Mouse (Mus musculus) MEL-GATA-1-ER (cell line): ENCODE measurements around the gene Slc7a14.

Experiments
- DNase-seq: peaks from one replicate; pipeline ENCODE4 v3.0.0-alpha.2; 2012; ENCODE audit warnings: low read depth; ENCODE audit errors: extremely low read depth

Gene Slc7a14

DNA sequence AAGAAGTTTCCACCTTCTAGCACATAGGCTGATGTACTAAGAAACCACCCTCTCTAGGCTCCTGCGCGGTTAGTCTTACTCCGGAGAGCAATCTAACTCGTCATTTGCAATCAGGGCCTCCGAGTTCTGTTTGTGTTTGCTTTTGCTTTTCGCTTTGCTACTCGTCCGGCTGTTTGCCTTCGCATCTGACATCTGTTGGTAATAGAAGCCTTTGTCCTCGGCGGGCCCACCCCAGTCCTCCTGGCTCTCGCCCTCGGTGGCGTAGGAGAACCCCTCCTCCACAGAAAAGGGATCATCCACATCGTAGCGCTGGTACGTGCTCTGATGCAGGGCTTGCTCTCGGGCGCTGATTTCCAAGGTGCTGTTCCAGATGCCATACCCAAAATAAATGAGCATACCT is 101.2 kb downstream of the Slc7a14 start:
- no peak for DNase-seq

DNA sequence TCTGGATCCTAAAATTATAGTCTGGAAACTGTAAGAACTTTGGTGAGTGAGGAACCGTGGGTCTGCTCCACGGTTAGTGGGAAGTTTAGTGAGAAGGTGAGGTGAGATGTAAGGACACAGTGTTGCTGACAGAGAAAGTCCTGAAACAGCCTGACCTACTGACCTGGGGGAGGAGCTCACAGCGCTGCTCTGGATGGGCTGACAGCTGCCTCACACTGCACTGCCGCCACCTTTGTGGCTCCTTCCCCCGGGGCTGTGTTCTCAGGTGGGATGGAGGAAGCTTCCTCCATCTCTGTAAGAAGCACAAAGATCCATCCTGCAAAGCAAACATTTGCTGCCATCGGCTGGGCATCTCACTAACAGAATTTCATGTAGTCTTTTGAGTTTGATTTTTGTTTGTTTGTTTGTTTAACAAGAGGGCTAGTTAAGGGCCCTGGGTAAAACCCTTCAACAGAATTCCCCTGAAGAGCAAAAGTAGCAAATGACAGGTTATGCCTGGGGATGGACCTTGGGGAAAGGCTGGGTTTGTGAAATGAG is 101.7 kb downstream of the Slc7a14 start:
- no peak for DNase-seq

DNA sequence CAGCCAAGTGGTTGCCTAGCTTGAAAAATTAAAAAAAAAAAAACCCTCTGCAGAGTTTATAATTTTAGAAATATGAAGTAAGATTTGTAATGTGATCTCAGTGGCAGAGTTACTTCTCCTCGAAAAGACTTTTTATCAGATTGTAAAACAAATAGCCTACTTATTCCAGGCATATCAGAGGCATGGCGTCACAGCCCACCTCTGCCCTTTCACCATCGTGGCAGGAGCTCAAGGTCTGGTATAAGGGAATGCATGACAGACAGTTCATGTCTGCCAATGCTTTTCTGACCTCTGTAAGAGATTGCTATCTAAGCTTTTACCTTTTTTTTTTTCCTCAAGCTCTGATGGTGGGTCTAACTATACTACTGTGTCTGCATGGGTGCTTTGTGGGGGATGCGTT is 102.1 kb downstream of the Slc7a14 start:
- DNase-seq, result no peak

DNA sequence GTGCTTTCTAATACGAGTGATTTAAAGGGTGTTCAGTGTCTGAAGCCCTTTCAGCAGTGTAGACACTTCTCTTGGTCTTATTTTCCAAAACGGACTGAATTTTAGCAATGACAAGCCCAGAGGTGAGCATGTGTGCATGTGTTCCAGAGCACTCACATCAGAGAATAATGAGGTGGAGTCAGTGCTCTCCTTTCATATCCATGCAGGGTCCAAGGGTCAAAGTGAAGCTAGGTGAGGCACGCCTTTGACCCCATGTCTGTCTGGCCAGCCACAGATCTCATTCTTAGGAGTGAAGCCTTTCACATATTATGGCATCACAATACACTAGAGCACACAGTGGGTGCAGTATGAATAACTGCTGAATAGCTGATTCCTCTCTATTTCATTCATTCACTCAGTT is 105.0 kb downstream of the Slc7a14 start:
- no peak for DNase-seq

DNA sequence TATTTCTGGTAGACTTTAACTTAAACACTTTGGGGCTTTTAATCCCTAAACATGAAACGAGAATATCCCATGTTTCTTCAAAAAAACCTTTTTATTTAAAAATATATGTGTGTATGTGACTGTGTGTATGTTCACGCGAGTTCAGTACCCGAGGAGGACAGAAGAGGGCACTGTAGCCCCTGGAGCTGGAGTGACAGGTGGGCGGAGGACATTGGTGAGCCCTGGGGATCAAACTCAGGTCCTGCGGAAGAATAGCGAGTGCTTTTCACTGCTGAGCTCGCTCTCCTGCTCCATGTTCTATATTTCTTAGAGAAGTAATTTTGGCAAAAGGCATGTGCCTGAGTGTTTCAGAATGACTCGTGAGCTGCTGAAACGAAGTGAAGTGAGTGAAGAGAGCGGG is 106.2 kb downstream of the Slc7a14 start:
- no peak for DNase-seq

DNA sequence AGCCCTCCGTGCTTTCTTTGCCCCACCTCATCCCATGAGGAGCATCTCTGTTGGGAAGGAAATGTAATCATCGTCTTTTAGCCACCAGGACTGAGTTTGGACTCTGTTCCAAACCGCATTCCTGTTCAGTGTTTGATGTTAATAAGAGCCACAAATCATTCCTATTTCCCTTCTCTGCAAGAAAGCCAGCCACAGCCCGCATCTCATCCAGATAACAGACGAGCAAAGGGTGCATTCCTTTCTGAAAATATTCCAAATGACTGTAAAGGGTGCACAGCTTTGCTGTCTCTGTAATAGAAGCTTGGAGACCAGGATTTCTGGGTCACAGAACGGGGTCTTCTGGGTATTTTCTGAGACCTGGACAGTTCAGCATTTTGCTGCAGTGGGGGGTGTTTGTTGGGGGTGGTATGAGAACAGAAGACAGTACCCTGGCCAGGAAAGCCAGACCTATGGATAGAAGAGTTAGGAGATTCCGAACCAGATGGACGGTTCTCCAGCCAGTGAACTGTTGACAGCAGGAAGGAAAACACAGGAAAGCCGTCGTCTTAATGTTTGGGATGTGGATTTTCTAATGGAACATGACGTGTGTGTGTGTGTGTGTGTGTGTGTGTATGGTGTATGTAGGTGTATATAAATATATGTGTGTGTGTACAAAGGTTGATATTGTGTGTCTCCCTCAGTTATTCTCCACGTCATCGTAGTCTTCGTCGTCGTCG is 110.9 kb downstream of the Slc7a14 start:
- no peak for DNase-seq

DNA sequence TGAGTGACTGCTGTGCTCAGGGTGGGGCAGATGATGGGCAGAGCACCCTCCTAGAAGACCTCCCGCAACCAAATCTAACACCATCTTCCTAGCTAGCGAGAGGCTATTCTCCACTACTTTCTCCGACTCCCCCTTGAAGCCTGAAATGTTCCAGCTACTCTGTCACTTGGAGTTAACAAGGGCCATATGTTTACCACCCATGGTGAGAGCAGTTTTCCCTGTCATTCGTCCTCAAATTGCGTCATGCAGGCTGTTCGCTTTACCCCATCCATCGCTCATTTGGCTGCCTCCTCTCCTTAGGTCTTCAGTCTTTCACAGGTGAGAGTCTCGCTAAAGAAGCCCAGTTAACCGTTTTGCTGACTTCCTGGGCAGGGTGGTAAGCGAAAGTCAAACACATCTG is 118.8 kb downstream of the Slc7a14 start:
- DNase-seq, result no peak

DNA sequence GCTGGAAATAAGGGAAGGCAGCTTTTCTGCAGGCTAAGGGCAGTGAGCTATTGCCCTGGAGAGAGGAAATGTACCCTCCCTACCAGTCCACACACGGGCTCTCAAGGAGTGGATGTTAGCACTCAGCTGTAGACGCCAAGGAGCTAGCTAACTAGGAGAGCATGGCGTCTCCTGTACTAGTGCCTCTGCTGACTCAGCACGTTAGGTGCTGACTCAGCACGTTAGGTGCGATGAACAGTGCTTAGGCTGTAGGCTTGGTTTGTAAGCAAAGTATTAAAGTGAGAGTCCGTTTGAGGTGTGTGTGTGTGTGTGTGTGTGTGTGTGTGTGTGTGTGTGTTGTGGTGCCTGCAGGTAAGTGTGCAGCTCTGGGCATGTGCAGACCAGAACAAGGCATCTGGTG is 119.8 kb downstream of the Slc7a14 start:
- DNase-seq, result no peak

DNA sequence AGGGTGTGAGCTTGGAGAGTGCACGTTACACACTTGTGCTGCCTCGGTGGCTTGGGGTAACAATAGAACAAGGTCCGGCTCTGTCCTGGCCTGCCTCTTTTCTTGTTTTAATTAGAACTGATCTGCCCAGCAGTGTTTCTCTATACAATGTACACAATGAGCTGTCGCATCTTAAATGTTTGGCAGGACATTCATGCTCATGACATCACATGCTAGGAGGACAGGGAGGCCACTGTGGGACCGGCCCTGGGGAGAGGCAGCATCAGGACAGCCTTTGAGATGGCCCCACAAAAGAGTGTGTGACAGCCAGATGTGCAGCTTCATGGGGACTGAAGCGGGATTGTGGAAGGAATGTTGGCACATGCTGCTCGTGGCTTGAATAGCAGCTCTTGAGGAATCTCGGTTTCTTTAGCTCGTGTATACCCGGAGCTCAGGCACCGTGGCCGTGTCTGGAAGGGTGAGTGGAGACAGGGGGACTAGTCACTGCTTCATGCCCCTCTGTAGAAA is 143.8 kb downstream of the Slc7a14 start:
- no peak for DNase-seq

DNA sequence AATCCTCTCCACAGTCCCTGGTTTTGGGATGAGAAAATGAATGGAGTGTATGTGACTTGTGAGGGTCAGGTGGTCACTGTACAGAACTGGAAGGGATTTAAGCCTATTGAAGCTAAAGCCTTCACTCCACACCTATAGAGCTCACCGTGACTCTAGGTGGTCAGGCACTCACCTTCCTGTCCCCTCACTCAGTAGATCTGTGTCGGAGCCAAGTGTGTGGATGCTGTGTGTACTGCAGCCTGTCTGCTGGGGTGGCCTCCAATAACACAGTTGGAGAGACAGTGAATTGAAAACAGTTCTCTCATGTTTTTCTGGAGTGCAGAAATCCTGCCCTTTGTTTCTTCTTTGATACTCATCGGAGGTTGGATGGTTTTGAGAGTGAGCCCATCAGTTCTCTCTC is 144.4 kb downstream of the Slc7a14 start:
- DNase-seq, result no peak

DNA sequence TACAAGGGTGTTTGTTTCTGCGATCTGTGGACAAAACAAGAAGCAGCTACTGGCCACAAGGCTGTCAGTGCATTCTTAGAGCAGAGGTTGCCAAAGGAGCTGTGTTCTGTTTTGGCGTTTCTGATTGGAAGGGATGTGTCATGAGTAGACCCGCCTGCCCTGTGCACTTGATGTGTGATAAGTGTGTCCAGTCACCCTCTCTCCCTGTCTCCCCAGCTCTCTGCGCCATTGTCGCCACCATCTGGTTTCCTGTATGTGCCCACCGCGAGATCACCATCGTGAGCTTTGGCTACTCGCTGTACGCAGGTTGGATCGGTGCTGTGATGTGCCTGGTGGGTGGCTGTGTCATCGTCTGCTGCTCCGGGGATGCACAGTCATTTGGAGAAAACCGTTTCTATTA is 147.3 kb downstream of the Slc7a14 start:
- no peak for DNase-seq

DNA sequence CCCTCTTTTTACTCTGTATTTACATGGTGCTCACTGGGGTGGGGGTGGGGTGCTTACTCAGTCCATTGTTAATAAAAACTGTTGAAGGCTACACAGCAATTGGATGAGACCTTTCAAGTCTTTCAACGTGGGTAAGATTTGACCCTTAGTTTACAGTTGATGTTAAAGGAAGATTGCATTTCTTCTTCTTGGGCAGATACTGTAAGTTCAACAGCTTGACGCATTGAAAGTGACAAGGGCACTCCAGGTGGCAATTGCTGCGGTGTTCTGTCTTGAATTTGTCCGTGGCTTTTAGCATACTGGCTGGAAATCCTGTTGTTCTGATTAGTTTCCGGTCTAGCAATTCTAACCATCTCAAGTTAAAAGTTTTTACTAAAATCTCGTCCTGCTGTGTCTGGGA is 148.8 kb downstream of the Slc7a14 start:
- no peak for DNase-seq

DNA sequence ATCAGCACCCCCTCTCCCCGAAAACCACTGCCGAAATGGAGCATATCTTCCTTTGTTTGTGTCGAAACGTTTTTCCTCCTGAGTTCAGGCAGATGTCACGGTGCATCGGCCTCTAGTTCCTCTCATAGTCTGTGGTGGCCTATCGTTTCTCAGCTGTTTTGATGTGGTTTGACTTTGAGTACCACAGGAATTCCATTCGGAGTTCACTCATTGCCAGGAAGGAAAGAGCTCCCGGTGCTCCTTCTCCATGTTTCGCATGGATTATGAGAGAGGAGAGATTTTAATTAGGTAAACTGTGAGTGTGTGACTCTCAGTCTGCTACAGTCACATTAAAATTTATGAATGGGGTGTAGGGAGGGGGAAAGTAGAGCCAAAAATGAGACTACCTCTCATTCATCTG is 150.1 kb downstream of the Slc7a14 start:
- DNase-seq, result no peak

DNA sequence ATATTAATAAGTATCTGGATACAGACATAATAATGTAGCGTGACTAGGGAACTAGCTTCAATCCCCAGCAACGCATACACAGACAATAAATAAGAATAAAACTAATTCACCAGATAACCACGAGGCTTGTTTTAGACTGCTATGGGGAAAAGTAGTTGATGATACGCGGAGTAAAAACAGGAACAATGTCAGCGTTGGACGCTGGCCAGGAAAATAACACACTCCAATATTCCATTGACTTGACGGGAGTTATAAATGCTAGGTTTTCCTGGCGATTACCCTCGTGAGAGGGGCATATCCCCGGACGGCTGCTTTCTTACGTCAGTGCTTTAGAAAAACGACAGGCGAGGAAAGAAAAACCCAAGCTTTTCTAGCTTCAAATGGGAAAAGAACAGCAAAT is 152.4 kb downstream of the Slc7a14 start:
- DNase-seq, result no peak

DNA sequence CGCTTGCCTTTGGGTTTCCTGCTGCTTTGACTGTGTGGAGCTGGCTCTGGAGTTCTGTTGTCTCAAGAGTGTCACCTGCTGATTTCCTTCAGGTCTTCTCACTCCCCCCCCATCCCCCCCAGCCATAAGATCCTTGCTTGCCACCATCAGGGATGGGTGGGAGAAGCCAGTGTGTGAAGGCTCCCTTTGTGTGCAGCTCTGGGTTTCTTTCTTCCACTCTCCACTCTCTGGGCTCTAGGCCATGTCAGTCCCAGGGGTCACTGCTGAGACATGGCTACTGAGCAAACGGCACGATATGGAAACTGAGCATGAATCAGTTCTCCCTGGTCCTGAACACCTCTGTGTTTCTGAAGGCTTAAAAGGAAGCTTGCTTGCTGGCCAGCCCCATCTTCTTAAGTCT is 154.1 kb downstream of the Slc7a14 start:
- DNase-seq, result no peak
